Mouse (Mus musculus) hindbrain, postnatal 0 days (tissue): ENCODE measurements at regions not wholly inside any gene's neighbourhood (a gene's known extent, or its start where the extent isn't known, plus 50 kb on each side); places are given as distances from the start of the nearest gene placed in this dataset.

Experiments used
- ATAC-seq: fragments of 200-750 bp; cut with Nextera tagmentation; 2 replicates; pipeline ENCODE4 v1.8.0; 2017; ENCODE audit warnings: mild to moderate bottlenecking, moderate TSS enrichment, moderate library complexity
- DNase-seq: peaks from one replicate; pipeline ENCODE4 v3.0.0-alpha.2; 2015; ENCODE audit warnings: low spot score
- H3K27ac ChIP-seq: fragments of 300-500 bp; sonication (generic); 2 replicates; pipeline ENCODE4 v1.5.1; 2014; ENCODE audit warnings: mild to moderate bottlenecking
- H3K27me3 ChIP-seq: fragments of 300-500 bp; sonication (generic); 2 replicates; pipeline ENCODE4 v1.6.1; 2014; ENCODE audit warnings: low read length, mixed read lengths; ENCODE audit not compliant: insufficient read depth
- H3K36me3 ChIP-seq: fragments of 300-500 bp; sonication (generic); 2 replicates; pipeline ENCODE4 v1.6.1; 2014; ENCODE audit warnings: low read length, mixed read lengths; ENCODE audit not compliant: insufficient read depth
- H3K4me1 ChIP-seq: fragments of 300-500 bp; sonication (generic); 2 replicates; pipeline ENCODE4 v1.6.1; 2014; ENCODE audit warnings: antibody characterized with exemption, low read length, mixed read lengths; ENCODE audit not compliant: insufficient read depth
- H3K4me2 ChIP-seq: fragments of 300-500 bp; sonication (generic); 2 replicates; pipeline ENCODE4 v1.6.1; 2014; ENCODE audit warnings: low read depth, mild to moderate bottlenecking, low read length, moderate library complexity, mixed read lengths
- H3K4me3 ChIP-seq: fragments of 300-500 bp; sonication (generic); 2 replicates; pipeline ENCODE4 v1.5.1; 2014; ENCODE audit warnings: low read length
- H3K9ac ChIP-seq: fragments of 300-500 bp; sonication (generic); replicated peaks from 2 replicates; pipeline ENCODE4 v1.6.1; 2014; ENCODE audit warnings: mild to moderate bottlenecking, low read length, moderate library complexity, mixed read lengths
- H3K9me3 ChIP-seq: fragments of 300-500 bp; sonication (generic); 2 replicates; pipeline ENCODE4 v1.6.1; 2016; ENCODE audit warnings: low read length, mixed read lengths
- CTCF ChIP-seq: IDR thresholded peaks from 2 replicates; pipeline ENCODE4 v1.5.1; 2016; ENCODE audit warnings: antibody characterized with exemption, control low read depth, low read depth
- WGBS: fragments of 180-500 bp; shearing (Covaris S2); extraction: QIAGEN DNeasy Blood & Tissue Kit; methylation state at CpG from one replicate; pipeline ENCODE4 v1.1.7; 2014; 5-methylcytosine and 5-hydroxymethylcytosine counted together

GRCm38 (mm10) chr3:73435241-73435640 is 273.0 kb downstream of the Bche start:
- H3K4me3 ChIP-seq: no peak overlapping the region
- no peak for TF ChIP-seq CTCF
- H3K4me2 ChIP-seq: no peak overlapping the region
- H3K27me3 ChIP-seq: no peaks in the 10 kb centered on the region
- no peak overlapping the region for H3K9ac ChIP-seq
- no peak overlapping the region for H3K27ac ChIP-seq
- no peaks in the 10 kb centered on the region for H3K36me3 ChIP-seq
- WGBS: 63% methylated on average over 2 of the region's 2 CpGs
- no peaks in the 10 kb centered on the region for H3K4me1 ChIP-seq
- no peaks in the 10 kb centered on the region for H3K9me3 ChIP-seq
- no peak for DNase-seq
- ATAC-seq: no peak

DNA sequence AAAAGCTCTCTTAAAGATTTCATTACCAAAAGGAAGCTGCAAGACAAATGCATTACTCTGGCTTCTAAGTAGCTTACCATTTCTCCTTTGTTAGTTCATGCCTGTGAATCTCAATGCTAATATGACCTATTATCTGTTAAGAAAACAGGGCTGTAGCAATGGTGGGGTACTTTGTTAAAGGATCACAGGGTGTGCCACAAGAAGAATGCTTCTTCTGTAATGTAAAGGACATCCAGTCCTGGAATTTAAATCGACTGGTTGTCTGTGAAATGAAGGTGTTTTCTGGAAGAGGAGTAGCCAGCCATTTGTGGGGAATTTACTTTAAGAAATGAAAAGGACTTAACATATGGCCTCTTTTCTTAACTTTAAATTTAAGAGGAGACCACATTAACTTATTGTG is 273.9 kb downstream of the Bche start:
- no peaks in the 10 kb centered on the region for H3K4me1 ChIP-seq
- DNase-seq (no peak), ATAC-seq (no peak)
- H3K27me3 ChIP-seq: no peaks in the 10 kb centered on the region
- H3K27ac ChIP-seq: no peak overlapping the region
- H3K4me2 ChIP-seq: no peak overlapping the region
- WGBS: 28% methylated on average over 1 of the region's 1 CpGs
- no peak overlapping the region for H3K9ac ChIP-seq
- H3K36me3 ChIP-seq: no peaks in the 10 kb centered on the region
- H3K9me3 ChIP-seq: no peaks in the 10 kb centered on the region
- TF ChIP-seq CTCF: no peak
- no peak overlapping the region for H3K4me3 ChIP-seq

DNA sequence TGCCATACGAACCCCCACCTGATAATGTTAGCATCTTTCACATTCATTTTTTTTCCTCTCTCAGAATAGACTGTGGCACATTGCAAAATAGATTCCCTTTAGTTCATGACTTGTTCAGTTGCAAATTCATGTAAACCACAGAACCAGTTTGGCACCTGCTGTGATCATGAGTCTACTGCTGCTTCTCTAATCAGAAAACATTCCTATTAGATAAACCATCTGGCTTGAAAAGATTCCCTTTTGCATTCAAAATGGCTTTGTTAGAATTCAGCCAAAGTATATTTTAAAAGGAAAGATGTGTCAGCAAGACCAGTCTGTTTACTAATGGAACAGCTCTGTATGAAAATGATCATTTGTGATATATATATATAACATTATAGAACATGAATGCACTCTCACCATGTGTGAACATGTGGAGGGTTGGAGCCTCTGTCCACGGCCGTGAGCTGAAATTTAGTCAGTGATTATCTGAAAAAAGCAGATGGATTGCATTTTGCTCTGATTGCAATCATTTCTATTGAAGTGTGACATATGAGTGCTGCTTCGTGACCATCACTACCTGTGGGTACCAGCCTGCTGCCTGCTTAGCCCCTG is 298.2 kb downstream of the Bche start:
- H3K4me2 ChIP-seq: no peak overlapping the region
- H3K4me1 ChIP-seq: no peaks in the 10 kb centered on the region
- no peaks in the 10 kb centered on the region for H3K9me3 ChIP-seq
- DNase-seq (peak; percentile 36), ATAC-seq (no peak)
- TF ChIP-seq CTCF: no peak
- H3K36me3 ChIP-seq: no peaks in the 10 kb centered on the region
- H3K4me3 ChIP-seq: no peak overlapping the region
- WGBS: 60% methylated on average over 4 of the region's 4 CpGs
- no peak overlapping the region for H3K27ac ChIP-seq
- H3K9ac ChIP-seq: no peak overlapping the region
- no peaks in the 10 kb centered on the region for H3K27me3 ChIP-seq

GRCm38 (mm10) chr3:73401395-73401794 is 306.8 kb downstream of the Bche start:
- Histone ChIP-seq H3K27me3 (no peaks in the 10 kb centered on the region), H3K4me2 (no peak overlapping the region), H3K27ac (no peak overlapping the region), H3K36me3 (no peaks in the 10 kb centered on the region), H3K9me3 (no peaks in the 10 kb centered on the region), H3K4me1 (no peaks in the 10 kb centered on the region), H3K9ac (no peak overlapping the region), H3K4me3 (no peak overlapping the region)
- ATAC-seq (0 out of 2 replicates have a peak, but pooled peaks have one; percentile 21), DNase-seq (peak; percentile 18)
- TF ChIP-seq CTCF: peak; percentile 39
- WGBS: 72% methylated on average over 4 of the region's 4 CpGs

- Histone ChIP-seq H3K9me3 (no peaks in the 10 kb centered on the region), H3K4me2 (no peak overlapping the region), H3K4me1 (no peaks in the 10 kb centered on the region), H3K9ac (no peak overlapping the region), H3K36me3 (no peaks in the 10 kb centered on the region), H3K27me3 (no peaks in the 10 kb centered on the region), H3K27ac (no peak overlapping the region), H3K4me3 (no peak overlapping the region)
- no peak for TF ChIP-seq CTCF
- WGBS: 77% methylated on average over 4 of the region's 4 CpGs
- DNase-seq: no peak
- ATAC-seq: no peak
Measured at GRCm38 (mm10) chr3:73395808-73396207, 312.4 kb downstream of the Bche start.

DNA sequence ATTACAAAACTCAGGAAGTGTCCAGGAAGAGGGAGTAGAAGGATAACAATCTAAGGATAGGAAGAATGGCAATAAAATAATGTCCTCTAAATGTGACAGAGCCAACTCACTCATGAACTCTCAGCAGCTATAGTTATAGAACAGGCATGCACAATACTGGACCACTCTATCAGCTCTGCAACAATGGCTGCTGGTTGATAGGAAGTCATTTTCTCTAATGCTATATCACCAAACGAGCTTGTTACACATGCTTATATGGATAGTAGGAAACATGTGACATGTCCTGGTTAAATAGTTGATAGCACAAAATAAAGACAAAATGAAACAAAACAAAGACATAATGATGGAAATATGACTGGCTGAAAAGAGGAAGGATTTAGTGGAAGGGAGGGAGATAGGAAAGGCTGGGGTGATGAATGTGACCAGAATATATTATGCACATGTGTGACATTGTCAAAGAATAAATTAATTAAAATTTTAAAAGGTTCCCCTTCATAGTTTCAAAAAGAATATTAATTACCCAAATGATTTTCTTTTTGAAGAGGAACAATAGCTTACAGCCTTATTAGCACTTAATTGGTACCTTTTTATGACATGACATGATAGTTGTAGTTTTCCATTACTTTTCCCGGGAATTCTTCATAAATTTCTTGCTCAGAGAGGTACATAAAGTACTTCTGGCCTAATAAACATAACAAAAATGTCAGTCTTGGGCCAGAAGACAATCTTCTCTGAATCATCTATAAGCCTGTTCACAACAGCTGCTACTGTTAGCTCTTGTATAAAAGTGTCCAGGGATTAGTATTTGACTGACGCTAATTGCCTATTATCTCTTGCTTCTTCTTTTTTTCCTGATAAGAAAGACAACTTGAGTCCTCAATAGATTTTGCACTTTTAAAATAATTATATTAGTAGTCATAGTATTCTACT is 318.2 kb downstream of the Bche start:
- Histone ChIP-seq H3K4me3 (no peak overlapping the region), H3K4me1 (no peaks in the 10 kb centered on the region), H3K4me2 (no peak overlapping the region), H3K27ac (no peak overlapping the region), H3K9me3 (no peaks in the 10 kb centered on the region), H3K9ac (no peak overlapping the region), H3K36me3 (no peaks in the 10 kb centered on the region), H3K27me3 (no peaks in the 10 kb centered on the region)
- no peak for TF ChIP-seq CTCF
- DNase-seq: no peak
- WGBS: 81% methylated on average over 3 of the region's 3 CpGs
- ATAC-seq: no peak
